Mouse (Mus musculus): Measurements from ENCODE around the gene Bpifb9b. TPM values are rescaled to one million over a fixed set of nuclear protein-coding genes. Genes with fewer than 3 reads are reported as not detected.
"Not testable (repeated sequence)": the region's sequence is repeated elsewhere in the genome, so short reads cannot be mapped to it uniquely, and the experiment has no call there.

The Bpifb9b gene
- polyA plus RNA-seq (2015; fragmentation: Nextera tagmentation; extraction: Ambion mirVana) = not detected in 2 replicates

DNA sequence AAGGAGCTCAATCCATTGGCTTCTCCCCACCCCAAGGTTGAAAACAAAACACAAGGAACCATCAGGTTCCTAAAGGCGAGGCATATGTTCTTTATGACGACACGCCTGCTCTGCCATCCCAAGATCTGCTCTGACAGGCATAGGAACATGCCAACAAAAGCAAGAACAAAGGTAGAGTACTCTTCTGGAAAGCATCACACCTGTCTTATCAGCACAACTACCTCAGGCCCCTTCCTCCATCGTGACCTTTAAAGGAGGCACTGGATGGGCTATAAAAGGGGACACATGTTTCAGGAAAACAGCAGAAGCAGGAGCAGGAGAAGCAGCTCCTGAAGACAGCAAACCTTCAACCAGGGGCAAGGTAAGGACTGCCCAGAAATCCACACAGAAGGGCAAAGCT is at the start of gene Bpifb9b:
Gene Bpifb9b, plus strand, starts transcription at position 301 of the 400 bp plus-strand sequence.
- H3K27ac ChIP-seq; H3K9ac ChIP-seq; H3K4me2 ChIP-seq; H3K36me3 ChIP-seq; ATAC-seq (replicated peaks; ENCODE audit: low FRiP score); H3K9me3 ChIP-seq (replicated peaks); H3K4me3 ChIP-seq (replicated peaks); H3K27me3 ChIP-seq; H3K4me1 ChIP-seq: not testable (repeated sequence)
- 80% methylated on average over 4 of the region's 4 CpGs for WGBS

GRCm38 (mm10) chr2:154257554-154257953 is 49.5 kb upstream of the Bpifb9b start, which contains the start of gene Bpifb9a:
Bpifb9a (plus strand) TSS chr2:154257854.
- ATAC-seq (replicated peaks; ENCODE audit: low FRiP score); H3K4me2 ChIP-seq; H3K4me3 ChIP-seq (replicated peaks); H3K9me3 ChIP-seq (replicated peaks); H3K4me1 ChIP-seq; H3K27me3 ChIP-seq; H3K27ac ChIP-seq; H3K9ac ChIP-seq; H3K36me3 ChIP-seq: not testable (repeated sequence)
- 83% methylated on average over 5 of the region's 5 CpGs for WGBS

- not testable (repeated sequence) for ATAC-seq (replicated peaks; ENCODE audit: low FRiP score); H3K27me3 ChIP-seq; H3K4me3 ChIP-seq (replicated peaks); H3K27ac ChIP-seq; H3K9ac ChIP-seq; H3K4me2 ChIP-seq; H3K9me3 ChIP-seq (replicated peaks); H3K4me1 ChIP-seq; H3K36me3 ChIP-seq
- 69% methylated on average over 3 of the region's 3 CpGs for WGBS
Measured at GRCm38 (mm10) chr2:154264397-154264796, 42.6 kb upstream of the Bpifb9b start.

DNA sequence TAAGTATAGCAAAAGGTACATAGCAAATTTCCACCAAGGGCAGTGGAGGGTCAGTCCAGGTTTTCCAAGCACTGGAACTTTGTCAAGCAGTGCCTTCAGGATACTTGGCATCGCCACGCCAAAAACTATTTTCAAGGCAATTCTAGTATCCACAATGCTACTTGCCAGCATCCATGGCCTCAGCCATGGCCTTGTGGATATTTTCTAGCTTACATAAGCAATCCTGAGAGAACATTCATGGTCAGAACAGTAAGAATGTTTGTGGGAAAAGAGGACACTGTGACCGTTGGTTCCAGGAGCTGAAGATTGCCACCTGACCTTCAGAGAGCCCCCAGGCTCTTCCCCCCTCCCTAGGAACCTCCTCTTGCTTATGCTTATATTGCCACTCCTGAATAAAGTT is 15.2 kb upstream of the Bpifb9b start:
- H3K36me3 ChIP-seq; ATAC-seq (replicated peaks; ENCODE audit: low FRiP score); H3K4me1 ChIP-seq; H3K27me3 ChIP-seq; H3K4me3 ChIP-seq (replicated peaks); H3K4me2 ChIP-seq; H3K9ac ChIP-seq; H3K27ac ChIP-seq; H3K9me3 ChIP-seq (replicated peaks): not testable (repeated sequence)
- WGBS = 86% methylated on average over 3 of the region's 3 CpGs

DNA sequence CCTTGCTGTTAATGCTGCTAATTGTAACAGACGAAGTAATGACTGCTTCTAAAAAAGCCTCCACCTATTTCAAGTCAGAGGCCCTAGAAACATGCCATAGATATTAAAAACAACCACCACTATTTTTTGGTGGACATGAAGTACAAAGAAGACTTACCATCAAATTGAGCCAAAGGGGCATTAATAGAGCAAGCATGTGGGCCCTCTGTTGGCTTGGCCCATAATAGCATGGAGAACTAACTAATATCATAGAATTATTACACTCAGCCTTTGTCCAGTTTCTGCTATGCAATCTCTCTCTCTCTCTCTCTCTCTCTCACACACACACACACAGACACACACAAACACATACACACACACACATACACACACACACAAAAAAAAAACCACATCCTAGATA is 14.2 kb upstream of the Bpifb9b start:
- WGBS = 73% methylated on average over 1 of the region's 1 CpGs

DNA sequence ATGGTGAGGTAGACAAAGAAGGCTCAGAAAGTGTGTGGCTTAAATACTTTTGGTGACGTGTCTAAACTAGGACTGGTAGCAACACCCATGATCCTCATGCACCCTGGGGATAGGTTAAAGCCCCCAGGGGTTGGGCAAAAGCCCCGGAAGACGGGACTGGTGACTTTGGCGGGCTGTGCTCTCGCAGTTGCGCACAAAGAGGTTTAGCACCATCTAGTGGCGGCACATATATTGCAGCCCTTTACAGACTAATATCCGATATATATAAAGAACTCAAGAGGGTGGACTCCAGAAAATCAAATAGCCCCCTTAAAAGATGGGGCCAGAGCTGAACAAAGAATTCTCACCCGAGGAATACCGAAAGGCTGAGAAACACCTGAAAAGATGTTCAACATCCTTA is 12.3 kb upstream of the Bpifb9b start:
- WGBS = 3% methylated on average over 10 of the region's 10 CpGs
- not testable (repeated sequence) for ATAC-seq (replicated peaks; ENCODE audit: low FRiP score)

More for the DNA sequence above, 14.2 kb upstream of the Bpifb9b start:
- H3K4me1 ChIP-seq = no peaks in the 10 kb centered on the region
- no peak overlapping the region for H3K4me2 ChIP-seq
- no peaks in the 10 kb centered on the region for H3K9me3 ChIP-seq (replicated peaks)
- no peak overlapping the region for H3K27ac ChIP-seq
- H3K36me3 ChIP-seq = no peaks in the 10 kb centered on the region
- H3K27me3 ChIP-seq = no peaks in the 10 kb centered on the region
- ATAC-seq (replicated peaks; ENCODE audit: low FRiP score) = no peak
- no peak overlapping the region for H3K4me3 ChIP-seq (replicated peaks)
- no peak overlapping the region for H3K9ac ChIP-seq

DNA sequence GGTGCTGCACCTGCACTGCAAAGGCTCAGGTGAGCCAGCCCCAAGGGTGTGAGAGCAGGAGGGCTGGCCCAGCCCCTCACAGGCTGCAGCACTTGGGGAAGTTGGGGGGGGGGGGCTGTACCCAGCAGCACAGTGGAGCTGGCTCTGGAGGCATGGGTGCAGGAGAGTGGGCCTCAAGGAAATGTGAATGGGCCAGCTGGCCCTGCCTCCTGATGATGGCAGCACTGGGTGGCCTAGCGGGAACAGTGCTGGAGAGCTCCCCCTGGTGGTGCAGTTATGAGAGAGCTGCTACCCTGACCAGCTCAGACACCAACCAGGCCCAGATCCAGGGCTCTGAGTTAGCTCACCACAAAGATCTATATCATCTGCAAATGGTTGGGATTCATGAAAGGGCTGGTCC is 6.5 kb upstream of the Bpifb9b start:
- WGBS = 24% methylated on average over 1 of the region's 1 CpGs
- Histone ChIP-seq H3K36me3 (no peaks in the 10 kb centered on the region), H3K4me2 (no peak overlapping the region), H3K27ac (no peak overlapping the region), H3K4me1 (no peaks in the 10 kb centered on the region), H3K9me3 (replicated peaks) (no peaks in the 10 kb centered on the region), H3K9ac (no peak overlapping the region), H3K4me3 (replicated peaks) (no peak overlapping the region), H3K27me3 (no peaks in the 10 kb centered on the region)
- ATAC-seq (replicated peaks; ENCODE audit: low FRiP score) = peak; percentile 29; the same call in 1 of the 2 replicates

More for the DNA sequence above, 12.3 kb upstream of the Bpifb9b start:
- not testable (repeated sequence) for H3K36me3 ChIP-seq; H3K27me3 ChIP-seq; H3K27ac ChIP-seq; H3K9me3 ChIP-seq (replicated peaks); H3K4me1 ChIP-seq; H3K9ac ChIP-seq; H3K4me3 ChIP-seq (replicated peaks)
- peak overlapping the region; percentile 43 for H3K4me2 ChIP-seq

GRCm38 (mm10) chr2:154301763-154302162 is 5.3 kb upstream of the Bpifb9b start:
- 70% methylated on average over 3 of the region's 3 CpGs for WGBS
- no peak for ATAC-seq (replicated peaks; ENCODE audit: low FRiP score)
- no peak overlapping the region for H3K4me3 ChIP-seq (replicated peaks)
- no peak overlapping the region for H3K4me2 ChIP-seq
- H3K27me3 ChIP-seq = no peaks in the 10 kb centered on the region
- H3K4me1 ChIP-seq = no peaks in the 10 kb centered on the region
- no peak overlapping the region for H3K27ac ChIP-seq
- no peak overlapping the region for H3K9ac ChIP-seq
- no peaks in the 10 kb centered on the region for H3K9me3 ChIP-seq (replicated peaks)
- H3K36me3 ChIP-seq = no peaks in the 10 kb centered on the region

- not testable (repeated sequence) for H3K36me3 ChIP-seq; H3K27me3 ChIP-seq; H3K9me3 ChIP-seq (replicated peaks); H3K9ac ChIP-seq; H3K4me1 ChIP-seq; ATAC-seq (replicated peaks; ENCODE audit: low FRiP score); H3K4me3 ChIP-seq (replicated peaks); H3K27ac ChIP-seq; H3K4me2 ChIP-seq
- 86% methylated on average over 1 of the region's 3 CpGs for WGBS
Measured at GRCm38 (mm10) chr2:154304604-154305003, 2.4 kb upstream of the Bpifb9b start.

- not testable (repeated sequence) for ATAC-seq (replicated peaks; ENCODE audit: low FRiP score); H3K4me2 ChIP-seq; H3K27me3 ChIP-seq; H3K9ac ChIP-seq; H3K9me3 ChIP-seq (replicated peaks); H3K36me3 ChIP-seq; H3K27ac ChIP-seq; H3K4me1 ChIP-seq; H3K4me3 ChIP-seq (replicated peaks)
- 79% methylated on average over 5 of the region's 5 CpGs for WGBS
Measured at GRCm38 (mm10) chr2:154313771-154314170, 6.7 kb downstream of the Bpifb9b start.

- Histone ChIP-seq H3K9me3 (replicated peaks) (no peaks in the 10 kb centered on the region), H3K9ac (no peak overlapping the region), H3K27ac (no peak overlapping the region), H3K36me3 (no peaks in the 10 kb centered on the region), H3K4me1 (no peaks in the 10 kb centered on the region), H3K27me3 (no peaks in the 10 kb centered on the region), H3K4me3 (replicated peaks) (no peak overlapping the region), H3K4me2 (no peak overlapping the region)
- 92% methylated on average over 3 of the region's 3 CpGs for WGBS
- no peak for ATAC-seq (replicated peaks; ENCODE audit: low FRiP score)
Measured at GRCm38 (mm10) chr2:154326852-154327251, 19.8 kb downstream of the Bpifb9b start.

DNA sequence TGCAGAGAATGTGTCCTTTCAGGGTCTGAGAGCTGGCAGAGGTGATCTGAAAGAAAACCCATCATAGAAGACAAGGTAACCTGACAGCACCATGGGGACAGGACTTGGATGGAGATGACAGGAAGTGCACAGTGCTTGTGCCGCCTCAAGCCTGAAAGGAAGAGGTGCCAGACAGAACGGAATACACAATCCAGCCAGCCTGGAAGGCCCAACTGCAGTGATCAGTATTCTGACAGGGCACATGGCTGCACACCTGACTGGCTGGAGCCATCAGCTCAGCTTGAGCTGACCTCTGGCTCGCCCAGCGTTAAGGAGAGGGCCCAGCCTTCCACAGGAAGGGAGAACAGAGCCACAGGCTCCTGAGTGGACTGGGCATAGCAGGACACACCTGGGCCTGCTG is 28.5 kb downstream of the Bpifb9b start:
- Histone ChIP-seq H3K4me3 (replicated peaks) (no peak overlapping the region), H3K27me3 (no peaks in the 10 kb centered on the region), H3K36me3 (peaks cover 30% of the 10 kb centered on the region), H3K4me1 (no peaks in the 10 kb centered on the region), H3K27ac (no peak overlapping the region), H3K9ac (no peak overlapping the region), H3K9me3 (replicated peaks) (no peaks in the 10 kb centered on the region), H3K4me2 (no peak overlapping the region)
- ATAC-seq (replicated peaks; ENCODE audit: low FRiP score) = no peak
- WGBS = 72% methylated on average over 4 of the region's 4 CpGs

DNA sequence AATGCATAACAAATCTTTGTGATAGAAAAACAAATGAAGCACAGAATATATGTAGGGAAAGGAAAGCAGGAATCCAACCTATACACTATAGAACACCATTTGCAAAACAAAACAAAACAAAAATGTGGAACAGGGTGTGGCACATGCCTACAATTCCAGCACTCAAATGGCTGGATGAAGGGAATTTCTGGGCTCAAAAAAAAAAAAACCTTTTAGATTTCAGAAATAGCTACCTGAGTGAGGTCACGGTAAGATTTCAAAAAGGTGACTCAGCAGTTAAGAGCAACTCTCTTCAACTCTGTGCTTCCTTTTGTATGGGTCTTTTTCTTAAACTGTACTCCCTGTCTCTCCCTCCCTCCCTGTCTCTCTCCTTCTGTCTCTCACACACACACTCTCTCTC is 31.1 kb downstream of the Bpifb9b start:
- Histone ChIP-seq H3K4me1 (no peaks in the 10 kb centered on the region), H3K9ac (no peak overlapping the region), H3K4me2 (no peak overlapping the region), H3K36me3 (peaks cover 54% of the 10 kb centered on the region), H3K9me3 (replicated peaks) (no peaks in the 10 kb centered on the region), H3K27me3 (no peaks in the 10 kb centered on the region), H3K4me3 (replicated peaks) (no peak overlapping the region), H3K27ac (no peak overlapping the region)
- no peak for ATAC-seq (replicated peaks; ENCODE audit: low FRiP score)
- 72% methylated on average over 1 of the region's 1 CpGs for WGBS

All from kidney, embryonic 15.5 days (tissue).